Mouse (Mus musculus) embryo, embryonic 11 days (tissue): ENCODE data around the gene Clec4f.

Experiments used
- DNase-seq: peaks from one replicate; pipeline ENCODE4 v3.0.0-alpha.2; 2015

The Clec4f gene

DNA sequence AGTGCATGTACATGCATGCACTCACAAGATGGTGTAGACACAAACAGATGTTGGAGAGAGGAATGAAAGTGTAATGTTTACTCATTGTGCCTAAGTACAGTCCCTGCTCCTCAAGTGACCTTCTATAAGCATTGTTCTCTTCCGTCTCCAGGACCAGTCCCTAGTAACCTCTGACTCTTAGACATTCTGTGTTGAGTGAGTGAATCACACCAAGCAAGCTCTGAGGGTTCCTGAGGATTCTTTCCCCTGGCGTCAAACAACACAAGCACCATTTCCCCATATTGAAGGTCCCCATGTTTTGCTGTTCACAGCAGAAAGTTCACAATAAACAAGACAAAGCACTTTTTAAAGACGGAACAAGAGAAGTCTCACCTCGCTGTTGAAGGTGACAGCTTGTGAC is 24.2 kb downstream of the Clec4f start:
- DNase-seq, result no peak

DNA sequence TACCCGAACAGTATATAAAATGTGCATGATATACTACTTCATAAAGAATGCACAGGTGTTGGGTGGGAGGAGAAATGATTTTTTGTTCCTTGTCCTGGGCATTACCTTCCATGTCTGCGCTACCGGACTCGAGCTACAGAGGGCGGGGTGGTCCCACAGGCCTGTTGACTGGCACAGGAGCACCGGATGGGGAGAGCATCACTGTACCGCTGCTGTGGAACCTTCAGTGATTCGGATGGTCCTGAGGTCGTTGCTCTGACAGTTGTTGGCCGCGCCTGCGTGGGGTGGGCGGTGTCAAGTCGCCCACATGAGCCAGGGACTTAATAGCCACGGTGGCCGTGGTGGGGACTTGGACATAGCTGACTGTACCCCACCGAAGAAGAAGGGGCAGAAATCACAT is 29.2 kb downstream of the Clec4f start:
- peak; percentile 17 for DNase-seq

DNA sequence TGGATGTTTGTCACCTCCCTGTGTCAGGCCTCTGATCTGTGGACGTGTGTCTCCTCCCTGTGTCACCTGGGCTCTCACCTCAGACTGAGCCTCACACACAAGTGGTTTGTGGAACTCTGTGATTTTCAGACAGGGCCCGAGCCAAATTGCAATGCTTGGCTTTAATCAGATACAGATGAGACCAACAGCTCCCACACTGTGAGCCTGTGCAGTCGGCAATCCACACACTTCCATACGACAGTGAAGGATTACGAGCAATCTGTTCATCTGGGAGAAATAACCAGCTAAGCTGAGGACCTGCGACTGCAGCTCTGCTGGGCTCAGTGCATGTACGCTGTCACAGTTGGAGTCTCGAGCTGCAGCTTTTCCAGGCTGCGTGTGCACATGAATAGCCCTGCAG is 36.0 kb downstream of the Clec4f start:
- DNase-seq, result peak; percentile 25

- no peak for DNase-seq
Measured at GRCm38 (mm10) chr6:83617581-83618335, 38.2 kb downstream of the Clec4f start.

DNA sequence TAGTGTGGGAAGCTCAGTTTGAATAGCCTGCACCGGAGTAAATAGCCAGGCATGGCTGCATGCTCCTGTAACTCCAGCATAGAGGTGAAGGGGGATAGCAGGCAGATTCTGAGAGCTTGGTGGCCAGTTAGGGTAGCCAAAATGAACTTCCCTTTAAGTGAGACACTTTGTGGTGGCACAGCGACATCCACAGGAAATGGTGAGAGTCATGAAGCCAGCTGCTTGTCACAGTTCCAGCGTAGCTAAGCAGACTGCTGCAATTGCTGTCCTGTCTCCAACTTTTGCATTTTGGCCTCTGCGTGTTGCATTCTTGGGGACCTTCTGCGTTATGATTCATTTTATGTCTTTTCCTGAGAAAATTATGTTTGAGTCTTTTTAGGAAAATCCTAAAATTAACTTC is 39.5 kb downstream of the Clec4f start:
- DNase-seq, result peak; percentile 17

- DNase-seq, result no peak
Measured at GRCm38 (mm10) chr6:83614469-83614868, 41.5 kb downstream of the Clec4f start.

DNA sequence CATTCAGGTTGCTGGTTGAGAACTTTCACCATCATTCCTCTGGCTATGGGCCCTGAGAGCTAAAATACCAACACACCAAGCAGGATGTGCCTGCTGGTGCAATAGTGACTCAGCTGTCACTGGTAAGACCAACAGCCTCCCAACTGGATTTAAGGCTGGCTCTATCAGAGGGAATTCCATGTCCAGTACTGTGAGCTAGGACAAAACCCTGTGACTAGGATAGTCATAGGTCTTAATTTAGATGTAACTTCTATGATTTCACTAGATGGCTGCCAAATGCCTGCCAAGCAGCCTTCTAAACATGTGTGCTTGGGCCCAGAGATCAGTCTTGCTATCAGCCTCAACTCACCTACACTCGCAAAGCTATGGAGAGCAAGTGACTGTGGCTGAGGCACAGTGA is 43.0 kb downstream of the Clec4f start:
- DNase-seq, result no peak

DNA sequence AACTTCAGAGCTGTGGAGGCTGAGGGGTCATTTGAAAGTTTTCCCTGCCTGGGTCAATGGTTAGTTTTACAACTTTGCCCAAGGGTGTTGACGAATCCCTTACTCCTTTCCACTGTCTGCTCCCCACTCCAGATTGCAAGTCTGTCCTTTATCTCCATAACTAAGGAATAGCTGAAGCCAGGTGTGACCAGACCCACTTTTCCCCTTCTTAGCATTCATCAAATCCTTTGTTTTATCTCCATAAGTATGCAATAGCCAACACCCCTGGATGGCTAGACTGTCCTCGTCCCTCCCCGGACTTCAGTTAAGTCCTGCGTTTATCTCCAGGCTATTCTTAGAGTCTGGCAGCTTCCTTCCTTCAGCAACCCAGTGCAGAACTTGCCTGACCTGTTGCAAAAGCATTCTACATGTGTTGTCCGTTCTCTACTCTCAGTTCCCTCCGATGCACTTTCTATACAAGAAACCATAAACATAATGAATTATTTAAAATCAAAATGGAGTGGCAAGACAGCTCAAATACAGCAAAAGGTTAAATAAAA is 56.3 kb downstream of the Clec4f start:
- no peak for DNase-seq

- peak; percentile 22 for DNase-seq
Measured at GRCm38 (mm10) chr6:83599060-83599550, 56.9 kb downstream of the Clec4f start.

DNA sequence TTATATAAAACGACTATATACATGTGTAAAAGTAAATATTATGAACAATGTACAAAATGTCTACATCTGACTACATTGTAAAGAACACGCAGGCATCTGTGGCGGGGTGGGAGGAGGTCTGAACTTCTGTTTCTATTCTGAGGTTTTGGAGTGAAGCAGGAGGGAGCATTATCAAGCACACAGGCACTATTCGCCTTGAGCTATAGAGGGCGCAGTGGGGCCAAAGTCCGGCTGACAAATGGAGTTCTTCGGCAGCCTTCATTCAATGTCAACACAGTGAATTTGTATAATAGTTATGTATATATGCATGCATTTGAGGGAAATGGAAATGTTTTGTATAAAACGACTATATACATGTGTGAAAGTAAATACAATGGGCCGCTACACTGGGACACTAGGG is 57.3 kb downstream of the Clec4f start:
- DNase-seq, result peak; percentile 74

GRCm38 (mm10) chr6:83597988-83598387 is 58.0 kb downstream of the Clec4f start:
- DNase-seq, result no peak

DNA sequence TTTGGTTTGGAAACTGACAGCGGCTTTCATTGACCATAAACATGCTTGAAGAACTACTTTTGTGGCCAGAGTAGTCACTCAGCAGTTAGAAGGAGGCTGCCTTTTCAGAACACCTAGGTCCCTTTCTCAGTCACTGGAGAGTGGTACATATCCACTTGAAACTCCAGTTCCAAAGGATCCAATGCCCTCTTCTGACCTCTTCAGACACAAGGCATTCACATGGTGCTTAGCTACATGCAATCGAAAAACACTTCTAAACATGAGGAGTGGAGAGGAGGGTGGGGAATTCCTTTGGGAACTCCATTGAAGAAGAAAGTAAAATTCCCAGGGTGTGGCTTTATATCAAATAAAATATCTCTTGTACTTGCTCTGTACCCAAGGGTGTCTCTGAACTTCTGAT is 61.0 kb downstream of the Clec4f start:
- no peak for DNase-seq
